Mouse (Mus musculus) macrophage (primary cell): ENCODE measurements around the gene Eif2ak4. TPM values are rescaled to one million over a fixed set of nuclear protein-coding genes. Genes with fewer than 3 reads are reported as not detected.
A peak's percentile ranks its signal among the peaks of the same experiment; 100 is the strongest.

ENCODE experiments used
- H3K27ac ChIP-seq: fragments of 350-480 bp; formaldehyde crosslinking; 2 replicates; pipeline ENCODE4 v1.9.0; 2021
- H3K36me3 ChIP-seq: fragments of 350-480 bp; formaldehyde crosslinking; 2 replicates; pipeline ENCODE4 v1.9.0; 2021; ENCODE audit errors: inconsistent target
- H3K4me3 ChIP-seq: fragments of 350-480 bp; formaldehyde crosslinking; 2 replicates; pipeline ENCODE4 v1.9.0; 2021; ENCODE audit errors: inconsistent target
- H3K79me2 ChIP-seq: fragments of 350-480 bp; formaldehyde crosslinking; 2 replicates; pipeline ENCODE4 v1.9.0; 2021; ENCODE audit errors: inconsistent target
- WGBS: methylation state at CpG from one replicate; pipeline ENCODE4 v1.1.7; 2026; ENCODE audit warnings: inconsistent platforms; ENCODE audit not compliant: missing documents; 5-methylcytosine and 5-hydroxymethylcytosine counted together
- polyA plus RNA-seq: library from polyadenylated mRNA; stranded (reverse); fragments of 250-400 nt; gene quantifications from 3 replicates; pipeline ENCODE4 v1.2.4, GENCODE M21; 2018; ENCODE audit warnings: inconsistent platforms

Eif2ak4 gene
- polyA plus RNA-seq, 1 experiment from 2014 or later: 9.4 TPM

DNA sequence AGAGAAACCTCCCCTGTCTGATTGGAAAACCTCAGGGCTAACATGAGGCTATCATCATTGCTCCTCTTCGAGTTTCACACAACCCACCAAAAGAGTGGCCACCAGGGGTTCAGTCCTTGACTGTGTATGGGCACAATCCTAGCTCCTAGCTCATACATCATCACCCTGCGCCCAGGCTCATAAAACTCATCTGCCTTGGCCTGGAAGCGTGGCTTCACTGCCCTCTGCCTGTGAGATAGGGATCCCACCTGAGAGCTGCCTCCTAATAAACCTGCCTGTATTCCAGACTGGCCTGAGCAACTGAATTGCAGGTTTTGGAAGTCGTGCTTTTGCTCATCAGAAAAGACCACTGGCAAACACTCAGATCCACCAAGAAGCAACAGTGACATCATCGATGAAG lies 5.0 kb upstream of the Eif2ak4 start:
- H3K4me3 ChIP-seq: no peak overlapping the region
- H3K27ac ChIP-seq: no peak overlapping the region
- WGBS: 82% methylated on average over 5 of the region's 5 CpGs
- H3K79me2 ChIP-seq: no peaks in the 10 kb centered on the region
- no peaks in the 10 kb centered on the region for H3K36me3 ChIP-seq

DNA sequence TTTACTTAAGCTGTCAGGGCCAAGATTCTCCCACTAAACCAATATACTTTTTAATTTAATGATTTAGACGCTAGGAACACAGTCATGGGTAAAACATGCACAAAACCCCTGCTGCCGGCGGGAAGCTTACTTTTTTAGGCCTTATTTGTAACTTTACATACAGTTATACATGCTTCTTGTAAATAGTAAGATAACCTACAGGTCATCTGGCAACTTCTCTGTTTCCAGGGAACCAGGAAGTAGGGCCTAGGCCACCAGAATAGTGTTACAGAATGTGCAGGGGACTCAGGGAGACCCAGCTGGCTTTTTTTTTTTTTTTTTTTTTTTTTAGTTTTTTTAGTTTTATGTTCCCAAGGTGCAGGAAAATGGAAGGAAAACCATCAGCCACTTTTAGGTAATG lies 1.2 kb downstream of the Eif2ak4 start:
- no peaks in the 10 kb centered on the region for H3K36me3 ChIP-seq
- peak overlapping the region; percentile 82 for H3K4me3 ChIP-seq
- WGBS: 33% methylated on average over 3 of the region's 3 CpGs
- peaks cover 58% of the 10 kb centered on the region for H3K79me2 ChIP-seq
- H3K27ac ChIP-seq: peak overlapping the region; percentile 28; the same call in 1 of the 2 replicates

DNA sequence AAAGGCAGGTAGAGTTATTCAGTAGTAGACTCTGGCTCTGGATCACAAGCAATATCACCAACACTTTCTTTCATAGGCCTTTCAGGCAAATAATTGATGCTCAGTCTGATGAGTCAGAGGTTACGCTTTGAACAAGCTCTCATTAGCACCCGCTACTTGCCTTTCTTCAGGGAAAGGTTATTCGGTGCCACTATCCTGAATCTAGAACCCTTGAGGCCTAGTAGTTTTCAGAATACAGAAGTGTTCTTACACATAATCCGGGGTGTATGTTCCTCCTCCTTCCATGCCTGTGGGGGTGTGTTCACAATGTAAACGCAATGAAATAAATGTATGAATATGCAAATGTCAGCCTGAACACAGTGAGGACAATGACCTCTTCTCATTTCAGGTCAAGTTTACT lies 1.7 kb downstream of the Eif2ak4 start:
- no peak overlapping the region; the same call in 1 of the 2 replicates for H3K27ac ChIP-seq
- WGBS: 78% methylated on average over 5 of the region's 5 CpGs

GRCm38 (mm10) chr2:118391201-118391600 lies 2.8 kb downstream of the Eif2ak4 start:
- Histone ChIP-seq H3K36me3 (no peaks in the 10 kb centered on the region), H3K27ac (no peak overlapping the region), H3K4me3 (no peak overlapping the region), H3K79me2 (peaks cover 75% of the 10 kb centered on the region)
- 19% methylated on average over 4 of the region's 5 CpGs for WGBS

More for the DNA sequence above, 1.7 kb downstream of the Eif2ak4 start:
- Histone ChIP-seq H3K36me3 (no peaks in the 10 kb centered on the region), H3K79me2 (peaks cover 63% of the 10 kb centered on the region), H3K4me3 (peak overlapping the region; percentile 82)

DNA sequence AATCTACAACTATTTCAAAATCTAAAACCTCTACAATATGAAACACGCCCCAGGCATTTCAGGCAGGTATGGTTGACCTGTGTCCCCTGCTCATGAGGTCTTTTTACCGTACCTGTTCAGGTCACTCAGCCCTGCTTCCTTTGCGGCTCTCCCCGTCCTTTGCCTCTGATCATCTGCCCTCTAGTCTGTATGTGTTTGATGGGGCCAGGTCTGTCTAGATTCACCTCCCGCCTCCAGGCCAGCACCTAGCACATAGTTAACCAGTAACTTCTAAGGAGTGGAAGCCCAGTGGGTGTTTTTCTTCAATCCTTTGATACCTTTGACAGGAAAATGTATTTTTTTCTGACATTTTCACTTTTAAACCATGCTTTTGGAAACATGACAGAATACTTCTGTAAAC lies 11.3 kb downstream of the Eif2ak4 start:
- Histone ChIP-seq H3K79me2 (peaks cover 44% of the 10 kb centered on the region), H3K36me3 (peaks cover 5% of the 10 kb centered on the region; the same call in 1 of the 2 replicates), H3K4me3 (no peak overlapping the region), H3K27ac (no peak overlapping the region)
- WGBS: 91% methylated on average over 5 of the region's 5 CpGs

GRCm38 (mm10) chr2:118401834-118402727 lies 13.7 kb downstream of the Eif2ak4 start:
- H3K27ac ChIP-seq: no peak overlapping the region
- no peak overlapping the region for H3K4me3 ChIP-seq
- H3K79me2 ChIP-seq: peaks cover 21% of the 10 kb centered on the region; the same call in 1 of the 2 replicates
- 99% methylated on average over 5 of the region's 5 CpGs for WGBS
- peaks cover 12% of the 10 kb centered on the region; the same call in 1 of the 2 replicates for H3K36me3 ChIP-seq

DNA sequence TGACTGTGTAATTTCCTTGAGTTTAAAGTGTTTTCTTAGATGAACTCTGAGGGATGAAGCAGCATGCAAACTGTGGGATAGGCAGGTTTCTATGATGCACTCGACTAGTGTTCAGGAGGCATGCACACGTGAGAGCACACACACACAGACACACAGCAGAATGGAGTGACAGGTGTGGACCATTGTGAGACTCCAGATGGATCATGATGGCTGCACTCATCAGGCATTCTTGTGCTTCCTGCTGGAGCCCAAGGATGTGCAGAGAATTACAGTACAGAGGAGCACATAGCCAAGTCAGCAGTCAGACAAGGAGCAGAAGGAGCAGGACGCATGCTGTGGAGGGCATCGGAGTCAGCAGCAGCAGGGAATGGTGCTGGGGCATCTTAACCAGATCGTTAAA lies 15.9 kb downstream of the Eif2ak4 start:
- WGBS: 93% methylated on average over 5 of the region's 5 CpGs
- Histone ChIP-seq H3K27ac (no peak overlapping the region), H3K36me3 (peaks cover 12% of the 10 kb centered on the region; the same call in 1 of the 2 replicates), H3K79me2 (no peaks in the 10 kb centered on the region; the same call in 1 of the 2 replicates), H3K4me3 (no peak overlapping the region)

- Histone ChIP-seq H3K79me2 (no peaks in the 10 kb centered on the region), H3K27ac (no peak overlapping the region), H3K36me3 (peaks cover 20% of the 10 kb centered on the region), H3K4me3 (no peak overlapping the region)
- 93% methylated on average over 4 of the region's 4 CpGs for whole genome bisulfite sequencing
These were observed 17.1 kb downstream of the Eif2ak4 start for GRCm38 (mm10) chr2:118405568-118405967.

GRCm38 (mm10) chr2:118406811-118407210 lies 18.4 kb downstream of the Eif2ak4 start:
- WGBS: 89% methylated on average over 2 of the region's 2 CpGs
- no peaks in the 10 kb centered on the region for H3K79me2 ChIP-seq
- no peak overlapping the region for H3K4me3 ChIP-seq
- peaks cover 31% of the 10 kb centered on the region for H3K36me3 ChIP-seq
- no peak overlapping the region for H3K27ac ChIP-seq

DNA sequence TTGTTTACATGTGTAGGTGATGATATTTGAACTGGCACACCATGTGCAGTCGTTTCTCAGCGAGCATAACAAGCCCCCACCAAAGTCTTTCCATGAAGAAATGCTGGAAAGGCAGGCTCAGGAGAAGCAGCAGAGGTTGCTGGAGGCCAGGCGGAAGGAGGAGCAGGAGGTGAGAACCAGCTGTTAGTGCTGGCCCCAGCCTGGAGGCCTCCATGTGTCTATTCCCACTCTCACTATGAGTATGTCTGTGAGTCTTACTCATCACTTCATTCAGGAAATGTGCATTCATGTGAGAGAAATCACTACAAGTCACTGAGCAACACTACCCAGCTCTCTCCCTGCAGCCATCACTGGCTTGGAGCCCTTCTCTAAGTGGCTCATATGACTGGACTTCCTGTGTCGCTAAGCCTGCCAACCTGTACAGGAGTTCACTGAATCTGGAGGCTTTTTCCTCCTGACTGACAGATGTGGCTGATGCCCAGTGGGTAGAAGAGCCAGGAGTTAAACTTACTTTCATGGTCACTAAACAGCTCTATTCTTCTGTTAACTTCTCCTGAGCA lies 20.0 kb downstream of the Eif2ak4 start:
- WGBS: 97% methylated on average over 4 of the region's 4 CpGs
- Histone ChIP-seq H3K4me3 (no peak overlapping the region), H3K79me2 (no peaks in the 10 kb centered on the region), H3K36me3 (peaks cover 47% of the 10 kb centered on the region), H3K27ac (no peak overlapping the region)

DNA sequence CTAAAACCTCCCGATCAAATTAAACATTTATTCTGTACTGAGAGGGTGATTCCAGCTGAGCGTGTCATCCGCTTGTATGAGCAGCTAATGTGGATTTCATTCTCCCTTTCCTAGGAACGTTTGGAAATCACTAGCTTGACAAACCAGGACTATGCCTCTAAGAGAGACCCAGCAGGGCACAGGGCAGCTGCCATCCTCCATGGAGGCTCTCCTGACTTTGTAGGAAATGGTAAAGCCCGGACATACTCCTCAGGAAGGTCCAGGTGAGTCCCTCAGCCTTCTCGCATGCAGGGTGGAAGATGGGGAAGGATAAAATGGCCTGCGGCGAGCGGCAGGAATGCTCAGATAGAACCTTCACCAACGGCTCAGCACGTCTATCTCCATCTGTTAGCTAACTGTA lies 24.4 kb downstream of the Eif2ak4 start:
- Histone ChIP-seq H3K4me3 (no peak overlapping the region), H3K27ac (no peak overlapping the region), H3K36me3 (peaks cover 62% of the 10 kb centered on the region), H3K79me2 (no peaks in the 10 kb centered on the region)
- 95% methylated on average over 11 of the region's 11 CpGs for WGBS

GRCm38 (mm10) chr2:118415601-118416355 lies 27.4 kb downstream of the Eif2ak4 start:
- no peak overlapping the region for H3K4me3 ChIP-seq
- H3K36me3 ChIP-seq: peaks cover 79% of the 10 kb centered on the region
- 93% methylated on average over 6 of the region's 6 CpGs for whole genome bisulfite sequencing
- H3K79me2 ChIP-seq: no peaks in the 10 kb centered on the region
- no peak overlapping the region for H3K27ac ChIP-seq

- 96% methylated on average over 4 of the region's 4 CpGs for WGBS
- Histone ChIP-seq H3K79me2 (no peaks in the 10 kb centered on the region), H3K36me3 (peaks cover 77% of the 10 kb centered on the region)
These were observed 29.7 kb downstream of the Eif2ak4 start for GRCm38 (mm10) chr2:118418076-118418475.

GRCm38 (mm10) chr2:118421951-118422350 lies 33.5 kb downstream of the Eif2ak4 start:
- WGBS: 89% methylated on average over 15 of the region's 15 CpGs
- Histone ChIP-seq H3K36me3 (peaks cover 54% of the 10 kb centered on the region), H3K79me2 (no peaks in the 10 kb centered on the region), H3K27ac (no peak overlapping the region), H3K4me3 (no peak overlapping the region)

More at GRCm38 (mm10) chr2:118418076-118418475, 29.7 kb downstream of the Eif2ak4 start:
- Histone ChIP-seq H3K4me3 (no peak overlapping the region), H3K27ac (no peak overlapping the region)
